Mouse (Mus musculus): ENCODE results near the gene Epb41l2. TPM values are rescaled to one million over a fixed set of nuclear protein-coding genes. Genes with fewer than 3 reads are reported as not detected.

The Epb41l2 gene
- polyA plus RNA-seq, 1 experiment from 2014 or later: 33.8 TPM

- Histone ChIP-seq H3K27me3 (ENCODE audit: insufficient read depth, poor library complexity, severe bottlenecking) (no peaks in the 10 kb centered on the region), H3K27ac (no peak within 1 kb of the TSS), H3K4me1 (replicated peaks) (no peaks in the 10 kb centered on the region), H3K36me3 (no peaks in the 10 kb centered on the region), H3K4me3 (no peak within 1 kb of the TSS), H3K9me3 (no peaks in the 10 kb centered on the region)
- 92% methylated on average over 10 of the region's 10 CpGs for WGBS
- no peak for DNase-seq (ENCODE audit: low spot score)
Observed at GRCm38 (mm10) chr10:25535891-25536331, 176.3 kb downstream of the Epb41l2 start, which contains the start of gene Smlr1. TSS of gene Smlr1 (minus strand) at chr10:25536267.

DNA sequence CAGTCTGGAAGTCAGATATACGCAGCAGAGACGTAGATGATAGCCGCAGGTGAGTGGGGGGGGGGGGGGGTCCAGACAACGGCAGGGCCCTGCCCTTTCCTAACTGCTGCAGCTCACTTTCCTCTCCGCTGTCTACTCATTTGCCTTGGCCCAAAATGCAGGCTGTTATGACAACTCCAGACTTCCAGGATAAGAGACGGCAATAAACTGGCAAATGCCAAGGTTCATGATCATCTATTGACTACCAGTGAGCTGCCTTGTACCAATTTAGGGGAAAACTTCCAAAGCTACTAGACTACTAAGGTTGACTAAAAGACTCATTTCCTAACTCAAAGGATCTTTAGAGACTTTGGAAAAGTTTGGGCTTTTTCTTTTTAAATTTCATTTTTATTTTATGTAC, 177.0 kb downstream of the Epb41l2 start:
- no peak overlapping the region for H3K4me3 ChIP-seq
- H3K36me3 ChIP-seq: no peaks in the 10 kb centered on the region
- WGBS: 95% methylated on average over 6 of the region's 6 CpGs
- DNase-seq (ENCODE audit: low spot score): no peak
- no peaks in the 10 kb centered on the region for H3K27me3 ChIP-seq (ENCODE audit: insufficient read depth, poor library complexity, severe bottlenecking)
- no peaks in the 10 kb centered on the region for H3K9me3 ChIP-seq
- no peak overlapping the region for H3K27ac ChIP-seq
- H3K4me1 ChIP-seq (replicated peaks): no peaks in the 10 kb centered on the region

DNA sequence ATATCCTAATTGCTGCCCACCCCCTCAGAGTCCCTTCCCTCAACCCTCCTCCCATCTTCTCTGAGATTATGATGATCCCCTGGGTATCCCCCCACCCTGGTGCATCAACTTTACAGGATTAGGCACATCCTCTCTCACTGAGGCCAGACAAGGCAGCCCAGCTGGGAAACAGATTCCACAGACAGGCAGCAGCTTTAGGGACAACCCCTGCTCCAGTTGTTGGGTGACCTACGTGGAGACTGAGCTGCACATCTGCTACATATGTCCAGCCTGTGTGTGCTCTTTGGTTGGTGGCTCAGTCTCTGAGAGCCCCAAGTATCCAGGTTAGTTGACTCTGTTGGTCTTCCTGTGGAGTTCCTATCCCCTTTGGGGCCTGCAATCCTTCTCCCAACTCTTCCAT, 179.1 kb downstream of the Epb41l2 start:
- H3K27me3 ChIP-seq (ENCODE audit: insufficient read depth, poor library complexity, severe bottlenecking): no peaks in the 10 kb centered on the region
- H3K4me1 ChIP-seq (replicated peaks): no peaks in the 10 kb centered on the region
- H3K9me3 ChIP-seq: no peaks in the 10 kb centered on the region
- DNase-seq (ENCODE audit: low spot score): no peak
- WGBS: 77% methylated on average over 1 of the region's 1 CpGs
- no peaks in the 10 kb centered on the region for H3K36me3 ChIP-seq
- no peak overlapping the region for H3K4me3 ChIP-seq
- H3K27ac ChIP-seq: no peak overlapping the region

- Histone ChIP-seq H3K4me3 (no peak overlapping the region), H3K27me3 (ENCODE audit: insufficient read depth, poor library complexity, severe bottlenecking) (no peaks in the 10 kb centered on the region), H3K27ac (no peak overlapping the region), H3K4me1 (replicated peaks) (no peaks in the 10 kb centered on the region), H3K9me3 (no peaks in the 10 kb centered on the region), H3K36me3 (no peaks in the 10 kb centered on the region)
- no peak for DNase-seq (ENCODE audit: low spot score)
- WGBS: 83% methylated on average over 4 of the region's 4 CpGs
Observed at GRCm38 (mm10) chr10:25539146-25539770, 179.7 kb downstream of the Epb41l2 start.

GRCm38 (mm10) chr10:25539771-25540168, 180.2 kb downstream of the Epb41l2 start:
- H3K27ac ChIP-seq: no peak overlapping the region
- 87% methylated on average over 6 of the region's 6 CpGs for WGBS

DNA sequence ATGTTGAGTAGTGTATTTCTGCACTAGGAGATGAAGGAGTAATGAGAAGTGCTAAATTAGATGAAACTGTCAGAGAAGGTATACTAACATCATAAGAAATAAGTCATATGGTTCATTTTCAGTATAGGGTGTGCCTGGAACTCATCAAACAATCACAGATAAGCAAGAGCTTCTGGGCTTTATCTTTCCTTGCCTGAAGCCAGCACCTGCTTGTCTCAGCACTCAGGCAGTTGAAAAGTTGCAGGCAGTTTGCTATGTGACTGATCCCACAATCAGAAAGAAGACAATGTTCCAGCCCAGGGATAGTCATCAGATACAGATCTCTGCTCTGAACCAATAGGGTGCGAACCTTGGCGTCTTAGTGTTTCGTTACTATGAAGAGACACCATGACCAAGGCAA, 181.5 kb downstream of the Epb41l2 start:
- no peaks in the 10 kb centered on the region for H3K36me3 ChIP-seq
- no peak overlapping the region for H3K4me3 ChIP-seq
- 96% methylated on average over 3 of the region's 3 CpGs for WGBS
- no peaks in the 10 kb centered on the region for H3K9me3 ChIP-seq
- H3K4me1 ChIP-seq (replicated peaks): no peaks in the 10 kb centered on the region
- H3K27me3 ChIP-seq (ENCODE audit: insufficient read depth, poor library complexity, severe bottlenecking): no peaks in the 10 kb centered on the region
- no peak overlapping the region for H3K27ac ChIP-seq
- DNase-seq (ENCODE audit: low spot score): no peak

More at GRCm38 (mm10) chr10:25539771-25540168, 180.2 kb downstream of the Epb41l2 start:
- H3K36me3 ChIP-seq: no peaks in the 10 kb centered on the region
- no peaks in the 10 kb centered on the region for H3K9me3 ChIP-seq
- no peak overlapping the region for H3K4me3 ChIP-seq
- no peaks in the 10 kb centered on the region for H3K27me3 ChIP-seq (ENCODE audit: insufficient read depth, poor library complexity, severe bottlenecking)
- DNase-seq (ENCODE audit: low spot score): no peak
- H3K4me1 ChIP-seq (replicated peaks): no peaks in the 10 kb centered on the region

DNA sequence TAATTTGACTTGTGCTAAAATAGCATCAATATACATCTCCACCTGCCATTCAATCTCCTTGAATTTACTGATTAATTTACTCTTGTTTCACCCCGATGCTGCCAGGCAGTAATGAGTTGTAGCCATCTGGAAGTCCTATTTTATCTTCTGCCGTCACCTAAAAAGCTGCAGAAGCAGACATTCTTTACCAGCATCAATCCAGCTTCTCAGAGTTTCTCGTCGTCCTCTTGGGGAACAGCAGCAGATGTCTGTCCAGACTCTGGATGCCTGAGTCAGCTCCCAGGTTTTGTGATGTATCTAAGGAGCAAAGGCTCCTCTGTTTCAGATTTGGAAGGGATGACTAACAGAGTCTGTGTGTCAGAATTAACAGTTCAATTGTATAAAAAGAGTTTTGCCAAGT, 193.3 kb downstream of the Epb41l2 start:
- no peaks in the 10 kb centered on the region for H3K9me3 ChIP-seq
- DNase-seq (ENCODE audit: low spot score): no peak
- no peak overlapping the region for H3K4me3 ChIP-seq
- WGBS: 75% methylated on average over 4 of the region's 4 CpGs
- no peaks in the 10 kb centered on the region for H3K36me3 ChIP-seq
- no peaks in the 10 kb centered on the region for H3K27me3 ChIP-seq (ENCODE audit: insufficient read depth, poor library complexity, severe bottlenecking)
- no peak overlapping the region for H3K27ac ChIP-seq
- no peaks in the 10 kb centered on the region for H3K4me1 ChIP-seq (replicated peaks)

- Histone ChIP-seq H3K4me1 (replicated peaks) (peaks cover 7% of the 10 kb centered on the region), H3K27ac (peak overlapping the region; percentile 35; the same call in 1 of the 2 replicates), H3K36me3 (no peaks in the 10 kb centered on the region), H3K9me3 (no peaks in the 10 kb centered on the region), H3K27me3 (ENCODE audit: insufficient read depth, poor library complexity, severe bottlenecking) (no peaks in the 10 kb centered on the region), H3K4me3 (no peak overlapping the region)
- WGBS: 53% methylated on average over 9 of the region's 9 CpGs
- DNase-seq (ENCODE audit: low spot score): peak; percentile 4
Observed at GRCm38 (mm10) chr10:25571319-25572240, 212.0 kb downstream of the Epb41l2 start.

Other genes starting within 250 kb of the Epb41l2 start
- gene Akap7, start 51.9 kb upstream of the Epb41l2 start, polyA plus RNA-seq (2016; fragmentation: Nextera tagmentation; extraction: Ambion mirVana): 15.6 and 16.3 TPM in 2 replicates
- not detected in 2 replicates for gene Smlr1, start 176.5 kb downstream of the Epb41l2 start, polyA plus RNA-seq (2016; fragmentation: Nextera tagmentation; extraction: Ambion mirVana)